Mouse (Mus musculus) gastrocnemius, adult 8-10 months (tissue): Measurements from ENCODE around the gene Ltbp1. TPM values are rescaled to one million over a fixed set of nuclear protein-coding genes. Genes with fewer than 3 reads are reported as not detected.

Experiments
- DNase-seq, 2 experiments: peaks; one replicate each; pipeline ENCODE4 v3.0.0; 2022; ENCODE audit warnings: low spot score in 2 of 2
- total RNA-seq, 4 experiments: library from RNA; stranded (reverse); gene quantifications; 2 replicates each; pipeline ENCODE4 v1.2.4; 2022

The Ltbp1 gene
- total RNA-seq, 4 experiments from 2014 or later, result 4.7 to 9.1 (median 6.5) TPM

- DNase-seq, result no peak
Measured at GRCm38 (mm10) chr17:75281345-75281744, 276.0 kb downstream of the Ltbp1 start.

- no peak for DNase-seq
Measured at GRCm38 (mm10) chr17:75284876-75285708, 279.7 kb downstream of the Ltbp1 start.

GRCm38 (mm10) chr17:75292986-75293385, 287.6 kb downstream of the Ltbp1 start:
- DNase-seq, result no peak

GRCm38 (mm10) chr17:75293725-75294124, 288.4 kb downstream of the Ltbp1 start:
- peak; percentile 54 to 63 for DNase-seq

- no peak for DNase-seq
Measured at GRCm38 (mm10) chr17:75300908-75301307, 295.5 kb downstream of the Ltbp1 start.

- DNase-seq, result no peak
Measured at GRCm38 (mm10) chr17:75304807-75305420, 299.5 kb downstream of the Ltbp1 start.

- DNase-seq, result no peak
Measured at GRCm38 (mm10) chr17:75305714-75306113, 300.3 kb downstream of the Ltbp1 start.

- no peak for DNase-seq
Measured at GRCm38 (mm10) chr17:75307070-75308011, 302.0 kb downstream of the Ltbp1 start.

GRCm38 (mm10) chr17:75317106-75317505, 311.7 kb downstream of the Ltbp1 start:
- no peak for DNase-seq

- no peak for DNase-seq
Measured at GRCm38 (mm10) chr17:75323229-75323628, 317.9 kb downstream of the Ltbp1 start.

GRCm38 (mm10) chr17:75323766-75324165, 318.4 kb downstream of the Ltbp1 start:
- no peak for DNase-seq

GRCm38 (mm10) chr17:75328102-75328639, 322.8 kb downstream of the Ltbp1 start:
- no peak for DNase-seq

GRCm38 (mm10) chr17:75330366-75330765, 325.0 kb downstream of the Ltbp1 start:
- no peak for DNase-seq

GRCm38 (mm10) chr17:75331421-75331951, 326.1 kb downstream of the Ltbp1 start:
- no peak for DNase-seq

- DNase-seq, result no peak
Measured at GRCm38 (mm10) chr17:75332289-75332688, 326.9 kb downstream of the Ltbp1 start.

- no peak for DNase-seq
Measured at GRCm38 (mm10) chr17:75333011-75333410, 327.6 kb downstream of the Ltbp1 start.

GRCm38 (mm10) chr17:75333759-75334158, 328.4 kb downstream of the Ltbp1 start:
- no peak for DNase-seq

GRCm38 (mm10) chr17:75335649-75336048, 330.3 kb downstream of the Ltbp1 start:
- no peak for DNase-seq

GRCm38 (mm10) chr17:75341227-75341626, 335.9 kb downstream of the Ltbp1 start:
- DNase-seq, result no peak

GRCm38 (mm10) chr17:75345116-75345515, 339.7 kb downstream of the Ltbp1 start:
- no peak for DNase-seq

GRCm38 (mm10) chr17:75347414-75347813, 342.0 kb downstream of the Ltbp1 start:
- DNase-seq, result no peak
